Mouse (Mus musculus) c-Kit-negative CD71-positive TER-119-positive erythroid progenitor cells, embryonic 14.5 days (primary cell): ENCODE data around the gene Nucb2.

Experiments
- DNase-seq: peaks from one replicate; pipeline ENCODE4 v3.0.0-alpha.2; 2013; ENCODE audit warnings: low read depth, low spot score

Gene Nucb2

DNA sequence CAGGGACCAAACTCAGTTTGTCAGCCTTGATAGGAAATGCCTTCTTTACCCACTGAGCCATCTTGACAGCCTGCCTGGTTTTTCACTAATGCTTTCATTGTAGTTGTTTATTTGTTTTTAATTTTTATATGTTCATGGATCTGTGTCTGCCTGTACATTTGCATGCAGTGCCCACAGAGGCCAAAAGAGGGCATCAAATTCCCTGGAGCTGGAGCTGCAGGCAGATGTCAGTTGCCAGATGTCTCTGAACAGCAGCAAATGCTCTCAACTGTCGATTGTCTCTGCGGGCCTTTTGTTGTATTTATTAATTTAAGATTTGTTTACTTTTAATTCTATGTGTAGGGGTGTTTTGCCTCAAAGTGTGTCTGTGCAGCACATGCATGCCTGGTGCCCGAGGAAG lies 15.6 kb downstream of the Nucb2 start:
- no peak for DNase-seq

DNA sequence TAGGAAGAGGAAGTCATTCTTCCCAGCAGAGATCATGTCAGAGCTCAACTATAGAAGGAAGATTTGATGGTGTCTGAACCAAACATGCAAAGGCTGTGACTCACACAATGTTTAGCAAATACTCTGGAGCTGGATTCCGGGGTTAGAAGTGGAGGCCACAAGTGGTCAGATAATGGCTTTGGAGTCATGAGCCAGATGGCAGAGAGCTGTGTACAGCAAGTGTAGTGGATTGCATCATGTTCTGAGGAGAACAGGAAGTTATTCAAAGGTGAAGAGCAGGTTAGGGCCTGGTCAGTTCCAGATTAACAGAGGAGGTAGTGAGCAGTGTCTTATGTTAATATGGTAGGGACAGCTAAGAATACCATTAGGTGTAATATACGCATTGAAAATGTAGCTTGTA lies 20.4 kb downstream of the Nucb2 start:
- DNase-seq = no peak

DNA sequence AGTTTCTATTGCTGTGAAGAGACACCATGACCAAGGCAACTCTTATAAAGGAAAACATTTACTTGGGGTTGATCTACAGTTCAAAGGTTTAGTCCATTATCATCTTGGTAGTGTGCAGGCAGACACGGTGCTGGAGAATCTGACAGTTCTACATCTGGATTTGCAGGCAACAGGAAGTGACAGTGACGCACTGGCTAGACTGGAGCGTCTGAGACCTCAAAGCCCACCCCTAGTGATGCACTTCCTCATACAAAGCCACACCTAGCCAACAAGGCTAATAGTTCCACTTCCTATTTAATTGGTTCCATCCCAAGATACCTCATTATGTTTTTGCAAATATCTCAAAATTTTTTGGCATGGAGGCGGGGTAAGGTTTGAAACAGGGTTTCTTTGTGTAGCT lies 25.6 kb downstream of the Nucb2 start:
- no peak for DNase-seq

- no peak for DNase-seq
These were observed 26.3 kb downstream of the Nucb2 start for GRCm38 (mm10) chr7:116530470-116530869.

DNA sequence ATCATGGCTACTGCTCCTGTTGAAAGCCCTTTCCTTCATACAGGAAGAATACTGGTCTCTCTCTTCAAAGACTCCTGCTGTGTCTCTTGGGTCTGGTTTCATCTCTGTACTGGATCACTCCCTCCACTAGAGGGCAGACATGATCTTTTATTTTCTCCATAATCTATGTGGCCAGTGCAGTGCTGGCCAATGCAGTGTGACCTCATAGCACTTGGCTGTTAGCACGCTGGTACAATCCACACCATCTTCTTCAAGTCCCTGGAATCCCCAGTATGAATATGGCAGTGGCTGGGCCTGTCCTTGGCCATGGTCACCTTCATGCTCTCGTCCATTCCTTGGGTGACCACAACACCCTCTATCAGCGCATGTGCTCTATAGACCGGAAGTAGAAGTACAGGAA lies 27.1 kb downstream of the Nucb2 start:
- DNase-seq = no peak

DNA sequence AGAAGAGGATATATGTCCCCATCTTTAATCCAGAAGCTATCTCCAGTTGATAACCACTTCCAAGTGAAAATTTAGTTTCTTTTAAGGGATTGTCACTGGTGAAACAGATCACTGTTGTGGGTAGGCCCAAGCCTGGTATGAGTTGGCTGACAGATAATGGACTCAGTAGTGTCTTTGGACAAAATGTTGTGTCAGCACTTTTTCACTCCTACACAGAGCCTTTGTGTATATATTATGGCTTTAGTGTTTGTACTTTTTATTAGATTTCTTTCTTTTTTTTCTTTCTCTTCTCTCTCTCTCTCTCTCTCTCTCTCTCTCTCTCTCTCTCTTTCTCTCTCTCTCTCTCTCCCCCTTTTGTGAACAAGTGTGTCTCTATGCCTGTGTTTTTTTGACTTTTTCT lies 52.7 kb downstream of the Nucb2 start:
- no peak for DNase-seq

GRCm38 (mm10) chr7:116574551-116574950 lies 70.4 kb downstream of the Nucb2 start:
- DNase-seq = no peak
